Mouse (Mus musculus) embryonic fibroblast, embryonic 13.5 days (primary cell): ENCODE measurements around the gene Dennd1a. TPM values are rescaled to one million over a fixed set of nuclear protein-coding genes. Genes with fewer than 3 reads are reported as not detected.

Experiments
- H3K27ac ChIP-seq: 2 replicates; pipeline ENCODE4 v1.5.1; 2012; ENCODE audit warnings: low read length, control low read depth, inconsistent platforms; ENCODE audit not compliant: insufficient read depth
- H3K4me1 ChIP-seq: 2 replicates; pipeline ENCODE4 v1.6.1; 2011; ENCODE audit warnings: low read length; ENCODE audit not compliant: control insufficient read depth, insufficient read depth
- H3K4me3 ChIP-seq: 2 replicates; pipeline ENCODE4 v1.5.1; 2011; ENCODE audit warnings: mild to moderate bottlenecking, control low read depth, low read length; ENCODE audit not compliant: insufficient read depth
- CTCF ChIP-seq: IDR thresholded peaks from 2 replicates; pipeline ENCODE4 v1.5.1; 2011; ENCODE audit warnings: mild to moderate bottlenecking, control low read depth, low read length, moderate library complexity, borderline replicate concordance; ENCODE audit not compliant: insufficient read depth
- POLR2A ChIP-seq: IDR thresholded peaks from 2 replicates; pipeline ENCODE4 v1.6.1; 2011; ENCODE audit warnings: low read depth, mild to moderate bottlenecking, control low read depth, low read length, moderate library complexity
- polyA plus RNA-seq: library from polyadenylated mRNA; stranded (reverse); fragments of >200 nt; gene quantifications from 2 replicates; pipeline ENCODE4 v1.2.4, GENCODE M21; 2011; ENCODE audit warnings: low read depth; ENCODE audit not compliant: missing spikeins, insufficient read length

Dennd1a gene
- polyA plus RNA-seq, 1 experiment = 25.7 TPM

DNA sequence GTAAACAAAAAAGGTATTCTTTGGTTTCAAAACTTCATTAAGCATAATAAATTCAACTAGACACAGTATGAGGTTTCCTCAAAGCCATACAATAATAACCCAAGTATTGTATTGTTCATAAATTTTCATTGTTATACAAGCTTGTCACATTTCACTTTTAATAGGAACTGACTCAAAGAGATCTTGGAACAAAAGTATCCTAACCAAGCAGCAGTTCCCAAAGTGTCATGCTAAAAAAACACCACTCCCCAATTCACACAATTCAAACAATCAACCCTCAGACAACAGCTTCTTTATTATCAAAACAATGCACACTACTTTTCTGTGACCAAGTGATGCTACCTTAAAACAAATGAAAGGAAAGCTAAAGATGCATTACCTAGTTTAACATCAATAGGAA, 111.9 kb downstream of the Dennd1a start:
- no peaks in the 10 kb centered on the region; the same call in 1 of the 2 replicates for H3K4me1 ChIP-seq
- H3K27ac ChIP-seq = no peak overlapping the region
- no peak overlapping the region for H3K4me3 ChIP-seq
- TF ChIP-seq POLR2A (no peak), CTCF (no peak)

DNA sequence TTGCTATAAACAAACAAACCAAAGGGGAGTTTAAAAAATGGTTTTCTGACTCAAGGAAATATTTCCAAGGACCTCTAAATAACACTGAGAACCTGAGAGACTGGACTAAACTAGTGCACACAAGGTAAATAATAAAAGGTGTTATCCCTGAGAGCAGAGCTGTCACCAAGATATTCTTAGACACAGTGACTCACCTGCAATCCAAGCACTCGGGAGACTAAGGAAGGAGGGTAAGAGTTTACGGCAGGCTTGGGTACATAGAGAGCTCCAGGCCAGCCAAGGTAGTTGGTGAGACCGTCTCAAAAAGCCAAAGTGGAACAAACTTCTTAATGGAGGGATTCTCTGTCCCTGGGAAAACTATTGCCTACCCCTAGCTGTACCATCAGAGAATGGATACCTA, 118.6 kb downstream of the Dennd1a start:
- no peak overlapping the region for H3K27ac ChIP-seq
- H3K4me3 ChIP-seq = no peak overlapping the region
- TF ChIP-seq CTCF (no peak), POLR2A (no peak)

DNA sequence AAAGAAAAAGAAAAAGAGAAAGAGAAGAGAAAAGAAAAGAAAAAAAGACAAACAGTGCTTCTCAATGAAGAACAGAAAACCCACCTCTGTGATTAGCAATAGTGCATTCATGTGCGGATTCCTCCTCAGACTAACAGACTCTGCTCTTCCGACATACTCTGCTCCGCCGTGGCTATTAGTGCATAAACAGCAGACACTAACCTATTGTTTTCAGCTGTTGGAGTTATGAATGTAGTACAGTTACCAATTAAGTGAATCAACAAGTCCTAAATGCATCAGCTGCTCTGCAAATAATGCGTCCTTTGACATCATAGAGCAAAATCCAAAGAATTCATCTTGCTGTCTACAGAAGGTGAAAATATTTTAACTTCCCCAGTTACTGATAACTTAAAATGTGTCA, 121.2 kb downstream of the Dennd1a start:
- TF ChIP-seq POLR2A (no peak), CTCF (no peak)
- 0 out of 2 replicates have a peak, but pooled peaks cover 3% of the 10 kb centered on the region for H3K4me1 ChIP-seq
- H3K4me3 ChIP-seq = no peak overlapping the region
- no peak overlapping the region for H3K27ac ChIP-seq

More for the DNA sequence above, 118.6 kb downstream of the Dennd1a start:
- 0 out of 2 replicates have a peak, but pooled peaks cover 3% of the 10 kb centered on the region for H3K4me1 ChIP-seq

DNA sequence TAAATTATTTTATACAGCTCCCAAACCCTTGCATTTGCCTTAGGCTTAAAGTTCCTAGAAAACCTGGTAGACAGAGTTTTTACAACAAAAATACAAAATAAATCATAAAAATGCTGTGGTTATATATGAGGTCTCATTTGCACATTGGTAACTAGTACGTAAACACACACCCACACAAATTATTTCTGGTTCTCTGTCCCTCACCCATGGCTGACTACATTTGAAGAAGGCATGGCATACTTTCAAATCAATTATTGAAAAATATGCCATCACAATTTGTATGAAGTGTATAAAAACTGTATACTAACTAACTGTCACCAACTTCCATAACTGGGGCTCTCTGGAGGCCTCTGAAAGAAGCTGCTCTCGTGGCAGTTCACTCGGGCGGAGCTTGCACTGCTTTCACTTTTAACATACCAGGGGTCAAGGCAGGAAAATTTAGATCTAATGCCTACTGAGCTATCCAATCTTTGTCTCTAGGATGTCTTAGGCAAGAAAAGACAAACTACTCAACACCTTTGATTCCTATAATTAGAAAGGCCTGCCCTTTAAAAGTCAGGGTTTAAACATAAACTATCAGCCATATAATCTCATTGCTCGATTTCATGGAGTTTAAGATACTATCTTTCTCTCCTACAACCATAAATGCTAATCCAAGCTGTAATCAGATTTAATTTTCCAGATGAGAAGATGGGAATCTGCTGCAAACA, 122.7 kb downstream of the Dennd1a start:
- Histone ChIP-seq H3K4me3 (no peak overlapping the region), H3K27ac (no peak overlapping the region), H3K4me1 (0 out of 2 replicates have a peak, but pooled peaks cover 3% of the 10 kb centered on the region)
- TF ChIP-seq CTCF = no peak
- TF ChIP-seq POLR2A = no peak

DNA sequence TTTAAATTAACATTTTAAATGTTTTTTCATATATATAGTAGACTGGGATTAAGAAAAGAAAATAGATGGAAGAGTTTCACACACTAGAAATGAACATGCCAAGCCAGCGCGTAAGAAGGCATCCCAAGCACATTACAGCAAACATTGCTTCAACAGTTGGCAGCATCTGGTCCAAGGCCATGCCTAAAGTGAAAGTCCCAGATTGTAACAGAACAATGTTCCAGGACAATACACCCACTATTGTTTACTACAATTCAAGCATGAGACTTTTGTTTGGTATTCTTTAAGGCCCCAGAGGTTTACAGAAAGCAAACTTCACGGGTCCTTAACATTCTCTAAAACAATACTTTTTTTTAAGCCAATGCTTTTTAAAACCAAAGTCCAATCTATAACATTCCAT, 124.7 kb downstream of the Dennd1a start:
- TF ChIP-seq POLR2A = no peak
- no peak for TF ChIP-seq CTCF
- 0 out of 2 replicates have a peak, but pooled peaks cover 3% of the 10 kb centered on the region for H3K4me1 ChIP-seq
- no peak overlapping the region for H3K27ac ChIP-seq
- no peak overlapping the region for H3K4me3 ChIP-seq

DNA sequence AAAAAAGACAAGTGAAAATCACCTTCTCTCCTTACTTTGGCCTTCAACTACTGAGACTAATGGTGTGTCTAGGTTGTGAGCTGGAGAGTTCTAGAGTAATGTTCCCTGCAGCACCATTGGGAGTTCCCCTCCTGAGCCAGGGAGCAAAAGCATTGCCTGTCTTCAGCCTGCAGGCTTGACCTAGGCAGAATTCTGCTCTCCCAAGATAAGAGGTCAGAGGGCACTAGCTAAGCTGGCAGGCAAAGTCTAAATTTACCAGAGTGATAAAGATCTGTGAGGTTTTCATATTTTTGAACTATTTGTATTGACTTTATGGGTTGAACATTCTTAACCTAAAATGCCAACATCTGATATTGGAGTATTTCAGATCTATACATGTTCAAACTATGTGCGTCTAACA, 125.7 kb downstream of the Dennd1a start:
- TF ChIP-seq CTCF (no peak), POLR2A (no peak)

DNA sequence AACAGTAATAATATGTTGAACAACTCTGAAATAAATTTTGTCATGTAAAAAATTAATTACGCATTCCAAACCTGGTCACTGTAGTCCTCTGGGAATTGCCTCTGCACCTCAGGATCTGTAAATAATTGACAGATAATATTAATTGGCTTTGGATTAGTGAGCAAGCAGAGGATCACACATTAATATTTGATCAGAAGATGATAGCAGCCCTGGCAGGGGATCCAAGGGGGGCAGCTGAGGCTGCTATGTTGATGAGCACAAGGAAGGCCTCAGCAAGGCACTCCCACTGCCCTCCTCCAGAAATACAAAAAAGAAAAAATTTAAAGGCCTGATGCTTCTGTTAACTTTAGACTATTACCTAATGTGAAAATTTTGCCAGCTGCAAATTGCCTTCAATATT, 127.5 kb downstream of the Dennd1a start:
- Histone ChIP-seq H3K4me1 (no peaks in the 10 kb centered on the region), H3K27ac (no peak overlapping the region), H3K4me3 (no peak overlapping the region)
- TF ChIP-seq CTCF = no peak
- TF ChIP-seq POLR2A = no peak

More for the DNA sequence above, 125.7 kb downstream of the Dennd1a start:
- Histone ChIP-seq H3K27ac (no peak overlapping the region), H3K4me1 (0 out of 2 replicates have a peak, but pooled peaks cover 3% of the 10 kb centered on the region), H3K4me3 (no peak overlapping the region)

DNA sequence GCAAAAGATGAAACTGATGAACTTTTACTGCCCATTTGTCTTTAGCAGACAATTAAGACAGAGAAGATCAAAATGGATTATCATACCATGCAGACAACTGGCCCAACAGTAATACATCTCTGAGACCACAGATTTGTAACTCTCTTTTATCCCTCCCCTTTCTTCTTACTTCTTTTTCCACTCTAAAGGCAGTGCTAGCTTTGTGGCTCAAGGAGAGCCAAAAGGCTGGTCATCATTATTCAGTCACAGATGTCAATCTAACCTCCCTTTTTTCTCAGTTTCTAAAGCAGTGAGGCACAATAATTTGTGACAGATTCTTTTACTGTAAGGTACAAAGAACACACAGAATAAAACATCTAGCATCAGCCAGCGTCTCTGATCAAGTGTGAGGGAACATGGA, 130.2 kb downstream of the Dennd1a start:
- H3K4me3 ChIP-seq = no peak overlapping the region
- no peak overlapping the region for H3K27ac ChIP-seq
- no peaks in the 10 kb centered on the region for H3K4me1 ChIP-seq
- no peak for TF ChIP-seq CTCF
- no peak for TF ChIP-seq POLR2A

DNA sequence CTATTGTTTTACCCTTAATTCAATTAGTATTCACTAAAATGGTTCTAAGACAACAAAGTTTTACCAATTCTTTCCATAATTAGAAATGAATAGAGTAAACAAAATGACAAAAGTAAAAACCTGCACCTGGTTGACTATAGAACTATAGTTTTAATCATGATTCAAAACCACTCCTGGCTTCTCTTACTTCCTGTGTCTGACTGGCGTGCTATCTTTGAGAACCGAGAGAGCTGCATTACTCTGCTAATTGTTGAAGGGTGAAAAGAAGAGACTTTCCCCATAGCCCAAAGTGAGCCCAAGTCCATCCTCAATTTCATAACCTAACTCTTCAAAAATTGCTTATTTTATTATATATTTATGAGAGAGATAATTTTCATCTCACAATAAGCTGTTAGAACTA, 131.2 kb downstream of the Dennd1a start:
- TF ChIP-seq CTCF (no peak), POLR2A (no peak)

DNA sequence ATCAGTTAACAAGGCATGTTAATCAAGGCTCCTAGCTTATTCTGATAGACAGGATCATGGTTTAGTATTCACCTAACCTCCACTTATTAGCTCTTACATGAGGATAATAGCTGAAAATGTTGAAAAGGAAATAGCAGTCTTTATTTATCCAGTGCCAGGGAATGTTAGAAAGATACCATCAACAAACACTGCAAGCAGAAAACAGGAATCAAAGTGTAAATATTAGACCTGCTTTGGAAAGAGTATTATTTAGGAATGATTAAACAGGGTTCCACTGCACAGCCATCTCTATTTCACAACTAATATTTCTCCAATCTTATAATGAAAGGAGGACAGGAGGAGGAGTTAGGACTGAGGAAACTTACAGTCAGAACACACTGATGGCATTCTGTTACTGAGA, 142.4 kb downstream of the Dennd1a start:
- no peaks in the 10 kb centered on the region for H3K4me1 ChIP-seq
- H3K4me3 ChIP-seq = no peak overlapping the region
- no peak overlapping the region for H3K27ac ChIP-seq
- TF ChIP-seq CTCF (no peak), POLR2A (no peak)

More for the DNA sequence above, 131.2 kb downstream of the Dennd1a start:
- Histone ChIP-seq H3K27ac (no peak overlapping the region), H3K4me1 (no peaks in the 10 kb centered on the region), H3K4me3 (no peak overlapping the region)
